Mouse (Mus musculus): ENCODE measurements around the gene Znrf2.

DNA sequence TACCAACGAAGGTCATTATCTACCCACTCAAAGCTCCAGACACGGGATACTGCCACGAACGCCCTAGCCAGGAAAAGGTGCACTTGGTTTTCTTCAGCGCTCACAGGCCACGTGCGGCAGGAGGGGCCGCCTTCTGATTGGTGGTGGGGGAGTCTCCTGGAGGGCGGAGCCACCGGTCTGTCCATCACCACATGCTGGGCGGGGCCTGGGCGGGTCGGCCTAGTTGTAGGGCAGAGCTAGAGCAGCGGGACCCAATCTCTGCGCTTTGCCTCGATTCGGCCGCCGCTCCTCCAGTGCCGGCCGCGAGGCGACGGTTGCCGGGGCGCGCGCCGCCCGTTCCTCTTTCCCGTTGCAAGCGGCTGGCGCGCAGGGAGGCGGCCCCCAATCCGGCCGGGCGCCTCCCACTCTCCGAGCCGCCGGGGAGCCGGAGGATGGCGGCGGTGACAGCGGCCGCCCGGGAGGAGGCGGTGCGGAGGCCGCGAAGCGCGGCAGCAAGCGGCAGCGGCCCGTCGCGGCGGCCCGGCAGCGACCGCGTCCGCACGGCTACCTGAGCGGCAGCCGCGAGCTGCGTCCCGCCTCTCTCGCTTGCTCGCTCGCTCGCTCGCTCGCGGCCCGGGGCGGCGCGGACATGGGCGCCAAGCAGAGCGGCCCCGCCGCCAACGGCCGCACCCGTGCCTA, at the start of gene Znrf2:
- TF ChIP-seq CTCF (IDR thresholded peaks at IDR 0.05; ENCODE audit: control insufficient read depth, insufficient read depth, insufficient read length): peak; percentile 44
- TF ChIP-seq MYOG (IDR thresholded peaks at IDR 0.05; ENCODE audit: control insufficient read depth, extremely low read depth, insufficient read length): no peak
